Mouse (Mus musculus): ENCODE data around the gene Fmo1. TPM values are rescaled to one million over a fixed set of nuclear protein-coding genes. Genes with fewer than 3 reads are reported as not detected.

Gene Fmo1
- total and polyA plus RNA-seq, 3 experiments, result 1.8 TPM; not detected in 2

GRCm38 (mm10) chr1:162813836-162814156 is 52.6 kb downstream of the Fmo1 start, which contains the start of gene Fmo4:
TSS of gene Fmo4 (minus strand) at chr1:162813972.
- Histone ChIP-seq H3K79me2 (ENCODE audit: control insufficient read depth, insufficient read depth, low read length, poor library complexity) (no peaks in the 10 kb centered on the region), H3K4me1 (ENCODE audit: control insufficient read depth in 1 of 2, insufficient read depth in 2 of 2, low read length in 2 of 2) (no peaks in the 10 kb centered on the region), H3K9ac (ENCODE audit: control insufficient read depth, low read depth, low read length, poor library complexity, severe bottlenecking) (no peak within 1 kb of the TSS), H3K4me3 (ENCODE audit: control insufficient read depth in 1 of 2, insufficient read depth in 1 of 2, low read depth in 2 of 2, low read length in 2 of 2) (no peak within 1 kb of the TSS), H3K9me3 (replicated peaks; ENCODE audit: insufficient read depth, low read length) (no peaks in the 10 kb centered on the region), H3K27ac (ENCODE audit: control insufficient read depth, low read depth, low read length) (no peak within 1 kb of the TSS), H3K27me3 (ENCODE audit: control insufficient read depth in 1 of 2, insufficient read depth in 2 of 2, low read length in 2 of 2) (no peaks in the 10 kb centered on the region), H3K36me3 (ENCODE audit: control insufficient read depth in 1 of 2, insufficient read depth in 2 of 2, low read length in 2 of 2) (no peaks in the 10 kb centered on the region)
- no peak for DNase-seq (ENCODE audit: low read depth, low spot score)
- TF ChIP-seq POLR2AphosphoS2 (IDR thresholded peaks at IDR 0.05; ENCODE audit: low read length) (no peak), ZC3H11A (IDR thresholded peaks at IDR 0.05; ENCODE audit: low read depth, low read length) (no peak), MEF2A (IDR thresholded peaks at IDR 0.05; ENCODE audit: extremely low read depth, insufficient replicate concordance, low read depth, low read length, poor library complexity, severe bottlenecking) (no peak), POLR2A (IDR thresholded peaks at IDR 0.05; ENCODE audit: control insufficient read depth in 1 of 2, insufficient read depth in 1 of 2, low read depth in 1 of 2, low read length in 2 of 2, poor library complexity in 1 of 2) (no peak), BHLHE40 (IDR thresholded peaks at IDR 0.05; ENCODE audit: borderline replicate concordance, low read depth, low read length) (no peak), MAZ (IDR thresholded peaks at IDR 0.05; ENCODE audit: low read depth, low read length) (no peak), SMC3 (IDR thresholded peaks at IDR 0.05; ENCODE audit: low read depth, low read length) (no peak), NELFE (IDR thresholded peaks at IDR 0.05; ENCODE audit: low read depth, low read length) (no peak), TAL1 (IDR thresholded peaks at IDR 0.05; ENCODE audit: low read length) (no peak), ZMIZ1 (IDR thresholded peaks at IDR 0.05; ENCODE audit: low read depth, low read length) (no peak), SIN3A (IDR thresholded peaks at IDR 0.05; ENCODE audit: low read length) (no peak), EP300 (IDR thresholded peaks at IDR 0.05; ENCODE audit: low read depth in 1 of 2, low read length in 2 of 2) (no peak), CHD2 (IDR thresholded peaks at IDR 0.05; ENCODE audit: low read length) (no peak), USF1 (IDR thresholded peaks at IDR 0.05; ENCODE audit: low read depth, low read length) (no peak)

GRCm38 (mm10) chr1:162813143-162813835 is 53.1 kb downstream of the Fmo1 start:
- Histone ChIP-seq H3K9me3 (replicated peaks; ENCODE audit: insufficient read depth, low read length) (no peaks in the 10 kb centered on the region), H3K27ac (ENCODE audit: control insufficient read depth, low read depth, low read length) (no peak overlapping the region), H3K9ac (ENCODE audit: control insufficient read depth, low read depth, low read length, poor library complexity, severe bottlenecking) (no peak overlapping the region), H3K36me3 (ENCODE audit: control insufficient read depth in 1 of 2, insufficient read depth in 2 of 2, low read length in 2 of 2) (no peaks in the 10 kb centered on the region), H3K27me3 (ENCODE audit: control insufficient read depth in 1 of 2, insufficient read depth in 2 of 2, low read length in 2 of 2) (no peaks in the 10 kb centered on the region), H3K4me3 (ENCODE audit: control insufficient read depth in 1 of 2, insufficient read depth in 1 of 2, low read depth in 2 of 2, low read length in 2 of 2) (no peak overlapping the region), H3K4me1 (ENCODE audit: control insufficient read depth in 1 of 2, insufficient read depth in 2 of 2, low read length in 2 of 2) (no peaks in the 10 kb centered on the region), H3K79me2 (ENCODE audit: control insufficient read depth, insufficient read depth, low read length, poor library complexity) (no peaks in the 10 kb centered on the region)
- DNase-seq (ENCODE audit: low read depth, low spot score), result no peak
- TF ChIP-seq HCFC1 (IDR thresholded peaks at IDR 0.05; ENCODE audit: low read depth, low read length), result no peak
- no peak for TF ChIP-seq SMC3 (IDR thresholded peaks at IDR 0.05; ENCODE audit: low read depth, low read length)
- no peak for TF ChIP-seq KAT2A (conservative IDR thresholded peaks at IDR 0.05; ENCODE audit: low read depth, low read length)
- TF ChIP-seq CHD2 (IDR thresholded peaks at IDR 0.05; ENCODE audit: low read length), result no peak
- no peak for TF ChIP-seq POLR2A (IDR thresholded peaks at IDR 0.05; ENCODE audit: control insufficient read depth in 1 of 2, insufficient read depth in 1 of 2, low read depth in 1 of 2, low read length in 2 of 2, poor library complexity in 1 of 2)
- no peak for TF ChIP-seq POLR2AphosphoS5 (IDR thresholded peaks at IDR 0.05; ENCODE audit: borderline replicate concordance, low read depth, low read length)
- TF ChIP-seq SIN3A (IDR thresholded peaks at IDR 0.05; ENCODE audit: low read length), result no peak
- TF ChIP-seq MAX (IDR thresholded peaks at IDR 0.05; ENCODE audit: low read length), result no peak
- TF ChIP-seq E2F4 (IDR thresholded peaks at IDR 0.05; ENCODE audit: borderline replicate concordance, low read depth, low read length), result no peak
- TF ChIP-seq CHD1 (IDR thresholded peaks at IDR 0.05; ENCODE audit: low read depth, low read length), result no peak
- TF ChIP-seq NRF1 (IDR thresholded peaks at IDR 0.05; ENCODE audit: insufficient read depth, low read depth, low read length, poor library complexity, severe bottlenecking), result no peak
- TF ChIP-seq MYC (IDR thresholded peaks at IDR 0.05; ENCODE audit: low read depth, low read length), result no peak
